Mouse (Mus musculus) lung, embryonic 15.5 days (tissue): ENCODE measurements at regions not wholly inside any gene's neighbourhood (a gene's known extent, or its start where the extent isn't known, plus 50 kb on each side); places are given as distances from the start of the nearest gene placed in this dataset.

Experiments used
- ATAC-seq: fragments of 200-750 bp; cut with Nextera tagmentation; 2 replicates; pipeline ENCODE4 v1.8.0; 2017; ENCODE audit warnings: moderate number of reproducible peaks, borderline replicate concordance; ENCODE audit not compliant: low FRiP score, low TSS enrichment; ENCODE audit errors: extremely low read depth
- H3K27ac ChIP-seq: fragments of 300-500 bp; sonication (generic); 2 replicates; pipeline ENCODE4 v1.5.1; 2015; ENCODE audit warnings: moderate library complexity, mild to moderate bottlenecking, inconsistent platforms
- H3K27me3 ChIP-seq: fragments of 300-500 bp; sonication (generic); 2 replicates; pipeline ENCODE4 v1.6.1; 2015; ENCODE audit warnings: inconsistent platforms
- H3K36me3 ChIP-seq: fragments of 300-500 bp; sonication (generic); 2 replicates; pipeline ENCODE4 v1.6.1; 2015; ENCODE audit warnings: inconsistent platforms
- H3K4me1 ChIP-seq: fragments of 300-500 bp; sonication (generic); 2 replicates; pipeline ENCODE4 v1.6.1; 2015; ENCODE audit warnings: inconsistent platforms
- H3K4me2 ChIP-seq: fragments of 300-500 bp; sonication (generic); 2 replicates; pipeline ENCODE4 v1.6.1; 2015; ENCODE audit warnings: inconsistent platforms, mild to moderate bottlenecking, moderate library complexity
- H3K4me3 ChIP-seq: fragments of 300-500 bp; sonication (generic); 2 replicates; pipeline ENCODE4 v1.5.1; 2015; ENCODE audit warnings: mild to moderate bottlenecking, inconsistent platforms
- H3K9ac ChIP-seq: fragments of 300-500 bp; sonication (generic); 2 replicates; pipeline ENCODE4 v1.6.1; 2015; ENCODE audit warnings: inconsistent platforms
- H3K9me3 ChIP-seq: fragments of 300-500 bp; sonication (generic); 2 replicates; pipeline ENCODE4 v1.6.1; 2016; ENCODE audit warnings: inconsistent platforms
- WGBS: fragments of 180-500 bp; shearing (Covaris S2); methylation state at CpG from one replicate; pipeline ENCODE4 v1.1.7; 2015; 5-methylcytosine and 5-hydroxymethylcytosine counted together

DNA sequence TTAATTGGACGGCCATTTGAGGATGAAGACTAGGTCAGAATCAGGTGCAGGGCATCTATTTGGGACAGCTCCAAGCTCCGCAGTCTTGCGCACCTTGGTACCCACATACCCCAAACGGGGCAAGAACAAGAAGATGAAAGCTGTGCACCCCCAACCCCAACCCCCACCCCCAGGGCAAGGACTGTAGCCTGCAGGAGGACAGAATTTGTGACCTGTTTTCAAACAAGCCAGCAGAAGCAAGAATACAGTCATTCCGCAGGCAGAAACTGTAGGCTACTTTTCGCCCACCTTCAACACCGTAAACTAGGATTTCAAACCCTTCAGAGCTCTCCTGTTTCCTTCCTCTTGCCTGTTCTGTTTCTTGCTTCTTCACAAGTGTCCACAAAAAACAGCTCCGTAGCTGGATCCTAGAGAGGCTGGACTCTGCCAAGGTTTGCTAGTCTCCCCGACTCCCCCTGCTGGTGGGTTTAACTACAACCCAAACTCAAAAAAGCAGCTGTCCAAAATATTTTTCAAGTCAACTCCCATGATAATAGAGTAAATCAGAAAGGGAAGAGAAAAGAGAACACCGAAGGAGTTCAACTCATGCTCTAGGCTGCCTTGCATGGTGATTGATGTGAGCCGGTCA is 430.3 kb upstream of the Atp11b start:
- WGBS = 65% methylated on average over 11 of the region's 11 CpGs
- no peak overlapping the region for H3K4me3 ChIP-seq
- H3K4me2 ChIP-seq = no peak overlapping the region
- H3K9ac ChIP-seq = no peak overlapping the region
- peaks cover 7% of the 10 kb centered on the region; the same call in 1 of the 2 replicates for H3K4me1 ChIP-seq
- no peaks in the 10 kb centered on the region for H3K36me3 ChIP-seq
- ATAC-seq = no peak
- no peaks in the 10 kb centered on the region for H3K27me3 ChIP-seq
- no peak overlapping the region for H3K27ac ChIP-seq
- H3K9me3 ChIP-seq = no peaks in the 10 kb centered on the region

- Histone ChIP-seq H3K4me3 (no peak overlapping the region), H3K4me2 (no peak overlapping the region), H3K36me3 (no peaks in the 10 kb centered on the region), H3K4me1 (peaks cover 4% of the 10 kb centered on the region; the same call in 1 of the 2 replicates), H3K27me3 (no peaks in the 10 kb centered on the region), H3K9me3 (no peaks in the 10 kb centered on the region), H3K27ac (0 out of 2 replicates have a peak overlapping the region, but pooled peaks have one; percentile 15), H3K9ac (no peak overlapping the region)
- ATAC-seq = no peak
- WGBS = 65% methylated on average over 11 of the region's 11 CpGs
Observed at GRCm38 (mm10) chr3:35324186-35324585, 429.7 kb upstream of the Atp11b start.

DNA sequence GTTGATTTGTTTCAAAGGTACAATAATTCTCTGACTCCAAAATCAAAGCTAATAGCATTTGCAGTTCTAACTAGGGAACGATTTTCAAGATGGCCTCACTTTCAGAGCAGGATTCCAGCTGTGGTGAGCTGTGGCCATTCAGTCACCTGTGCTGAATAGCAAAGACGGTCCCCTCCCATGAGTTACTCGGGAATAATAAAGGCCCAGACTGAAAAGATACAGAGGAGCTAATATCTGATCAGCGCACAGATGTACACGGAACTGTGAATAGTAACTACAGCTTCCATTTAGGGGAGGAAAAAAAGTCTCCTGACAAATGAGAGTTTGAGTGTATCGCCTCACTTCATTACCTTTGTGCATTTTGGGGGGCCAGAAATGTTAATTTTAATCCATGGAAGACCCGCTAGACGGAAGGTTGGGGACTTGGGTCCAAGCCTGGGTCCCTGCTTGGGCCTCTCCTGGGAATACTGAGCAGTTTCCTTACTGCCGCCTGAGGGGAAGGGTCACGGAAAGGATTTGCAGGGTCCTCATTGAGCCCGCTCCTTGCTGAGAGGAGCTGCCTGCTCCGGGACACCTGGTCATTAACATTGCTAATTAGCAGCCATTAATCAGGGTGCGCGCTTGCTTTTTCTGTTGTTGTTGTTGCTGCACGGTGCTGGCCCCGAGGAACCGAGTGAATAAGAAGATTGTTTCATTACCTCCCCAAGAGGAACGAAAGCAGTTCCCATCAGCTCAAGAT is 421.2 kb upstream of the Atp11b start:
- no peak overlapping the region for H3K4me3 ChIP-seq
- 35% methylated on average over 18 of the region's 18 CpGs for WGBS
- no peak for ATAC-seq
- H3K27me3 ChIP-seq = 0 out of 2 replicates have a peak, but pooled peaks cover 3% of the 10 kb centered on the region
- H3K36me3 ChIP-seq = no peaks in the 10 kb centered on the region
- H3K27ac ChIP-seq = no peak overlapping the region
- H3K4me1 ChIP-seq = 0 out of 2 replicates have a peak, but pooled peaks cover 3% of the 10 kb centered on the region
- H3K9me3 ChIP-seq = no peaks in the 10 kb centered on the region
- H3K4me2 ChIP-seq = no peak overlapping the region
- H3K9ac ChIP-seq = no peak overlapping the region

GRCm38 (mm10) chr3:35334017-35334416 is 419.9 kb upstream of the Atp11b start:
- 77% methylated on average over 2 of the region's 2 CpGs for whole genome bisulfite sequencing
- no peak for ATAC-seq

DNA sequence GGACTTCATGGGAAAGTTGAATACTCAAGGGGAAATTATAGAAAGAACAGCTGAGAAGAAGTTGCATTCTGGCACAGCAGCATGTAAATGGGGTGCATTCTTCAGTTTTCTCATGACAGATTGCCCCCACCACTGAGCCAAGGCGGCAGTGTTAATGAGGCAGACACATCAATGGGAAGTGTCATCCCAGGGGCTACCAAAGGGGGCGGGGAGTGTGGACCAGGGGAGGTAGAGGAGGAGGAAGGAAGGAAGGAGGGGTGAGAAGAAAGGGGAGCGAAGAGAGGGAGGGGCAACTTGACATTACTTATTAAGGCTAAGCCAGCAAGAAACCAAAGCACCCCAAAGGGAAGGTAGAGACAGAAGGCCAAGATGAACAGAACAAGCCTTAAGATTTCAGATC is 419.4 kb upstream of the Atp11b start:
- WGBS = 44% methylated on average over 3 of the region's 3 CpGs
- H3K9me3 ChIP-seq = no peaks in the 10 kb centered on the region
- no peaks in the 10 kb centered on the region for H3K36me3 ChIP-seq
- H3K4me3 ChIP-seq = no peak overlapping the region
- 0 out of 2 replicates have a peak, but pooled peaks cover 3% of the 10 kb centered on the region for H3K27me3 ChIP-seq
- H3K27ac ChIP-seq = no peak overlapping the region
- H3K9ac ChIP-seq = no peak overlapping the region
- no peak for ATAC-seq
- 0 out of 2 replicates have a peak, but pooled peaks cover 3% of the 10 kb centered on the region for H3K4me1 ChIP-seq
- H3K4me2 ChIP-seq = no peak overlapping the region

More at GRCm38 (mm10) chr3:35334017-35334416, 419.9 kb upstream of the Atp11b start:
- Histone ChIP-seq H3K9me3 (no peaks in the 10 kb centered on the region), H3K4me3 (no peak overlapping the region), H3K4me2 (no peak overlapping the region), H3K9ac (no peak overlapping the region), H3K27me3 (0 out of 2 replicates have a peak, but pooled peaks cover 3% of the 10 kb centered on the region), H3K36me3 (no peaks in the 10 kb centered on the region), H3K27ac (no peak overlapping the region), H3K4me1 (0 out of 2 replicates have a peak, but pooled peaks cover 3% of the 10 kb centered on the region)

DNA sequence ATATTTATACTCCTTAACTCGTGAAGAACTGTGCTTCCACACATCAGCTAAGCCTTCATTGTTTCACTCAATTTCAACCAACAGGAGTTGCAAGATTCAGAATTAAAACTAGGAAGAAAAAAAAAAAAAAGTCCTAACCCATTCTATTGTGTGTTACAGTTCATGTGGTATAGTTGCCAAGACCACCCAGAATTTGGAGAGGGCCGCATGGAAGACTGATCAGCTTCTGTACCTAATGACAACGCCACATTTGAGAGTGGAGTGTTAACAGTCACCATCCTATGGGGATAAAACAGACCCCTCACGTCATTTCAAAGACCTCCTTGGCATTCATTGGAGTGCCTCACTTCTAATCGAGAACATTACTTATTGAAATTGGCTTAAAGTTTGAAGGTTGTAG is 418.1 kb upstream of the Atp11b start:
- H3K36me3 ChIP-seq = no peaks in the 10 kb centered on the region
- H3K9me3 ChIP-seq = no peaks in the 10 kb centered on the region
- H3K9ac ChIP-seq = no peak overlapping the region
- peaks cover 7% of the 10 kb centered on the region; the same call in 1 of the 2 replicates for H3K4me1 ChIP-seq
- 0 out of 2 replicates have a peak, but pooled peaks cover 3% of the 10 kb centered on the region for H3K27me3 ChIP-seq
- 26% methylated on average over 5 of the region's 5 CpGs for WGBS
- no peak for ATAC-seq
- H3K4me2 ChIP-seq = no peak overlapping the region
- H3K4me3 ChIP-seq = no peak overlapping the region
- H3K27ac ChIP-seq = no peak overlapping the region

- 15% methylated on average over 10 of the region's 10 CpGs for WGBS
- no peak for ATAC-seq
- Histone ChIP-seq H3K27ac (no peak overlapping the region), H3K9me3 (no peaks in the 10 kb centered on the region), H3K36me3 (no peaks in the 10 kb centered on the region), H3K4me2 (peak overlapping the region; percentile 77), H3K9ac (peak overlapping the region; percentile 41; the same call in 1 of the 2 replicates), H3K4me3 (peak overlapping the region; percentile 44), H3K4me1 (peaks cover 21% of the 10 kb centered on the region), H3K27me3 (no peaks in the 10 kb centered on the region)
Observed at GRCm38 (mm10) chr3:35340525-35340924, 413.4 kb upstream of the Atp11b start.

- Histone ChIP-seq H3K27ac (no peak overlapping the region), H3K9ac (peak overlapping the region; percentile 41), H3K36me3 (no peaks in the 10 kb centered on the region), H3K4me1 (peaks cover 20% of the 10 kb centered on the region), H3K9me3 (no peaks in the 10 kb centered on the region), H3K4me3 (peak overlapping the region; percentile 44), H3K27me3 (no peaks in the 10 kb centered on the region), H3K4me2 (peak overlapping the region; percentile 77)
- peak; percentile 76; the same call in 1 of the 2 replicates for ATAC-seq
- WGBS = 3% methylated on average over 22 of the region's 22 CpGs
Observed at GRCm38 (mm10) chr3:35340935-35341800, 412.7 kb upstream of the Atp11b start.

GRCm38 (mm10) chr3:35341840-35342239 is 412.1 kb upstream of the Atp11b start:
- WGBS = 17% methylated on average over 9 of the region's 9 CpGs
- H3K36me3 ChIP-seq = no peaks in the 10 kb centered on the region
- no peak overlapping the region for H3K27ac ChIP-seq
- H3K27me3 ChIP-seq = no peaks in the 10 kb centered on the region
- no peaks in the 10 kb centered on the region for H3K9me3 ChIP-seq
- no peak for ATAC-seq
- peak overlapping the region; percentile 77 for H3K4me2 ChIP-seq
- H3K4me1 ChIP-seq = peaks cover 20% of the 10 kb centered on the region
- no peak overlapping the region for H3K4me3 ChIP-seq
- H3K9ac ChIP-seq = no peak overlapping the region

- no peaks in the 10 kb centered on the region for H3K9me3 ChIP-seq
- no peaks in the 10 kb centered on the region for H3K36me3 ChIP-seq
- 56% methylated on average over 4 of the region's 4 CpGs for WGBS
- H3K27ac ChIP-seq = no peak overlapping the region
- H3K4me1 ChIP-seq = peaks cover 20% of the 10 kb centered on the region
- H3K27me3 ChIP-seq = no peaks in the 10 kb centered on the region
- H3K9ac ChIP-seq = no peak overlapping the region
- H3K4me2 ChIP-seq = no peak overlapping the region
- no peak for ATAC-seq
- no peak overlapping the region for H3K4me3 ChIP-seq
Observed at GRCm38 (mm10) chr3:35342584-35342983, 411.3 kb upstream of the Atp11b start.

DNA sequence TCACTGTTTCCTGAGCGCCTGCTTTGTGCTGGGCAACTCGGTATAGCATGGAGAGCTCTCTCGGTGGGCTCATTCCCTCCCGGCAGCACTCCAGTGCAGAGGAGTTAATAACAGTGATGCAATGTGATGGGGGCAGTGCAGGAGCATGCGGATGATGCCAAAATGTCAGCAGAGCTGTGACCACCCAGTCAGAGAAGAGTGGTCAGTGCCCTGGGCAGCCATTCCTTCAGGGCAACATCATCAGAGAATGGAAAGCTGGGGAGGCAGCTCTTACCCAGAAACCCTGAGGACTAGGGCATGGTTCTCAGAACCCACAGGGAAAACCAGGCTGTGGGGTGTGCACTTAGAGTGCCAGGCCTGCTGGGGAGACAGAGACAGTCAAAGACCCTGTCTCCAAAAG is 410.0 kb upstream of the Atp11b start:
- H3K9ac ChIP-seq = no peak overlapping the region
- H3K4me1 ChIP-seq = peaks cover 20% of the 10 kb centered on the region
- H3K4me2 ChIP-seq = no peak overlapping the region
- H3K27ac ChIP-seq = no peak overlapping the region
- H3K4me3 ChIP-seq = no peak overlapping the region
- H3K36me3 ChIP-seq = no peaks in the 10 kb centered on the region
- no peaks in the 10 kb centered on the region for H3K27me3 ChIP-seq
- 54% methylated on average over 5 of the region's 5 CpGs for WGBS
- no peaks in the 10 kb centered on the region for H3K9me3 ChIP-seq
- no peak for ATAC-seq
